Mouse (Mus musculus) intestine, embryonic 14.5 days (tissue): ENCODE results near the gene Plekha6. TPM values are rescaled to one million over a fixed set of nuclear protein-coding genes. Genes with fewer than 3 reads are reported as not detected.
"Not testable (repeated sequence)": the region's sequence is repeated elsewhere in the genome, so short reads cannot be mapped to it uniquely, and the experiment has no call there.

Experiments
- ATAC-seq: fragments of 200-750 bp; cut with Nextera tagmentation; replicated peaks from 2 replicates; pipeline ENCODE4 v1.8.0; 2017; ENCODE audit warnings: low read depth, moderate number of reproducible peaks, moderate TSS enrichment, moderate library complexity; ENCODE audit not compliant: low FRiP score, low TSS enrichment
- DNase-seq: peaks from one replicate; pipeline ENCODE4 v3.0.0-alpha.2; 2018; ENCODE audit warnings: low spot score
- H3K27ac ChIP-seq: fragments of 300-500 bp; sonication (generic); 2 replicates; pipeline ENCODE4 v1.5.1; 2014; ENCODE audit warnings: low read depth, mild to moderate bottlenecking, control low read depth
- H3K27me3 ChIP-seq: fragments of 300-500 bp; sonication (generic); replicated peaks from 2 replicates; pipeline ENCODE4 v1.6.1; 2014; ENCODE audit warnings: low read length, control low read depth; ENCODE audit not compliant: control insufficient read depth, insufficient read depth
- H3K36me3 ChIP-seq: fragments of 300-500 bp; sonication (generic); 2 replicates; pipeline ENCODE4 v1.6.1; 2014; ENCODE audit warnings: low read length, control low read depth; ENCODE audit not compliant: control insufficient read depth, insufficient read depth
- H3K4me1 ChIP-seq: fragments of 300-500 bp; sonication (generic); replicated peaks from 2 replicates; pipeline ENCODE4 v1.6.1; 2014; ENCODE audit warnings: low read length, control low read depth, mixed read lengths; ENCODE audit not compliant: control insufficient read depth, insufficient read depth
- H3K4me2 ChIP-seq: fragments of 300-500 bp; sonication (generic); 2 replicates; pipeline ENCODE4 v1.6.1; 2014; ENCODE audit warnings: low read length
- H3K4me3 ChIP-seq: fragments of 300-500 bp; sonication (generic); 2 replicates; pipeline ENCODE4 v1.5.1; 2014; ENCODE audit warnings: low read depth, low read length, control low read depth, mixed read lengths
- H3K9ac ChIP-seq: fragments of 300-500 bp; sonication (generic); 2 replicates; pipeline ENCODE4 v1.6.1; 2014; ENCODE audit warnings: mild to moderate bottlenecking, low read length
- H3K9me3 ChIP-seq: fragments of 300-500 bp; sonication (generic); 2 replicates; pipeline ENCODE4 v1.6.1; 2016; ENCODE audit warnings: low read length, control low read depth; ENCODE audit not compliant: control insufficient read depth
- WGBS: fragments of 180-500 bp; shearing (Covaris S2); extraction: QIAGEN DNeasy Blood & Tissue Kit; methylation state at CpG from one replicate; pipeline ENCODE4 v1.1.7; 2014; 5-methylcytosine and 5-hydroxymethylcytosine counted together
- polyA plus RNA-seq: library from polyadenylated mRNA; unstranded; fragments of >200 nt; fragmentation: Nextera tagmentation; extraction: Ambion mirVana; gene quantifications from 2 replicates; pipeline ENCODE4 v1.2.1, GENCODE M21; 2014

Plekha6 gene
- polyA plus RNA-seq, 1 experiment from 2014 or later: 15.9 TPM

GRCm38 (mm10) chr1:133329638-133329964 is 165.6 kb downstream of the Plekha6 start:
- ATAC-seq (no peak), DNase-seq (no peak)
- H3K27ac ChIP-seq: no peak overlapping the region
- H3K9ac ChIP-seq: 0 out of 2 replicates have a peak overlapping the region, but pooled peaks have one; percentile 17
- peak overlapping the region; percentile 22 for H3K4me3 ChIP-seq
- peaks cover 10% of the 10 kb centered on the region; the same call in 1 of the 2 replicates for H3K4me1 ChIP-seq
- H3K4me2 ChIP-seq: peak overlapping the region; percentile 58
- no peaks in the 10 kb centered on the region for H3K36me3 ChIP-seq
- no peaks in the 10 kb centered on the region for H3K9me3 ChIP-seq
- peaks cover 8% of the 10 kb centered on the region; the same call in 1 of the 2 replicates for H3K27me3 ChIP-seq
- WGBS: 24% methylated on average over 7 of the region's 7 CpGs

DNA sequence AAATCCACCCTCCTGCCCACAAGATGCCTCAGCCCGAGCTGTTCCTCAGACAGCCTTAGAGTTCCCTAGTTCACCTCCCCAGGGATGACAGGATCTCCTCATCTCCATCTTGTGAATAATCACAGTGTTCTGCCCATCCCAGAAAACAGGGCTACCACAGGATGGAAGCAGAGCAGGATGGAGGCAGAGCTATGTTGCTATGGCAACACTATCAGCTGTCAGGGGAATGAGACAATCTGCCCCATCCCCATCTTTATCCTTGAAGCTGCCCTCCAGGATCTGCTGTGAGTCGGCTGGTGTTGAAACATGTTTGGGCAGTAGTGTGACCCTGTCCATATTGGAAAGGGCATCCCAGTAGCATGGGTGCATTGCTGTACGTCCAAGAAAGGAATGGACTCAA is 167.1 kb downstream of the Plekha6 start:
- peaks cover 8% of the 10 kb centered on the region; the same call in 1 of the 2 replicates for H3K27me3 ChIP-seq
- ATAC-seq (no peak), DNase-seq (no peak)
- no peaks in the 10 kb centered on the region for H3K36me3 ChIP-seq
- no peak overlapping the region for H3K9ac ChIP-seq
- no peak overlapping the region for H3K27ac ChIP-seq
- 69% methylated on average over 3 of the region's 3 CpGs for WGBS
- H3K9me3 ChIP-seq: no peaks in the 10 kb centered on the region
- H3K4me2 ChIP-seq: no peak overlapping the region
- peaks cover 10% of the 10 kb centered on the region; the same call in 1 of the 2 replicates for H3K4me1 ChIP-seq
- no peak overlapping the region for H3K4me3 ChIP-seq

- ATAC-seq (no peak), DNase-seq (no peak)
- H3K4me3 ChIP-seq: no peak overlapping the region
- peaks cover 10% of the 10 kb centered on the region; the same call in 1 of the 2 replicates for H3K4me1 ChIP-seq
- H3K36me3 ChIP-seq: no peaks in the 10 kb centered on the region
- H3K4me2 ChIP-seq: no peak overlapping the region
- peaks cover 7% of the 10 kb centered on the region; the same call in 1 of the 2 replicates for H3K27me3 ChIP-seq
- WGBS: 91% methylated on average over 11 of the region's 11 CpGs
- no peaks in the 10 kb centered on the region for H3K9me3 ChIP-seq
- no peak overlapping the region for H3K27ac ChIP-seq
- no peak overlapping the region for H3K9ac ChIP-seq
Observed at GRCm38 (mm10) chr1:133332656-133333430, 168.8 kb downstream of the Plekha6 start.

GRCm38 (mm10) chr1:133333937-133334336 is 169.9 kb downstream of the Plekha6 start:
- WGBS: 83% methylated on average over 6 of the region's 6 CpGs
- H3K4me3 ChIP-seq: no peak overlapping the region

GRCm38 (mm10) chr1:133340403-133340802 is 176.4 kb downstream of the Plekha6 start:
- H3K4me1 ChIP-seq, H3K4me3 ChIP-seq, H3K27me3 ChIP-seq, H3K27ac ChIP-seq, H3K36me3 ChIP-seq, H3K9ac ChIP-seq, ATAC-seq, H3K4me2 ChIP-seq, DNase-seq, H3K9me3 ChIP-seq: not testable (repeated sequence)
- 68% methylated on average over 1 of the region's 1 CpGs for WGBS

More at GRCm38 (mm10) chr1:133333937-133334336, 169.9 kb downstream of the Plekha6 start:
- Histone ChIP-seq H3K9me3 (no peaks in the 10 kb centered on the region), H3K4me1 (peaks cover 7% of the 10 kb centered on the region; the same call in 1 of the 2 replicates), H3K27ac (no peak overlapping the region), H3K36me3 (no peaks in the 10 kb centered on the region), H3K4me2 (no peak overlapping the region), H3K27me3 (peaks cover 5% of the 10 kb centered on the region; the same call in 1 of the 2 replicates), H3K9ac (no peak overlapping the region)
- DNase-seq (no peak), ATAC-seq (no peak)

- no peak for ATAC-seq
- no peak overlapping the region for H3K4me2 ChIP-seq
- WGBS: 86% methylated on average over 2 of the region's 2 CpGs
- H3K4me3 ChIP-seq: no peak overlapping the region
- H3K4me1 ChIP-seq: no peaks in the 10 kb centered on the region
- no peaks in the 10 kb centered on the region for H3K36me3 ChIP-seq
- no peaks in the 10 kb centered on the region for H3K9me3 ChIP-seq
- no peak overlapping the region for H3K27ac ChIP-seq
- DNase-seq: no peak
- no peak overlapping the region for H3K9ac ChIP-seq
- no peaks in the 10 kb centered on the region for H3K27me3 ChIP-seq
Observed at GRCm38 (mm10) chr1:133344357-133344756, 180.3 kb downstream of the Plekha6 start.

DNA sequence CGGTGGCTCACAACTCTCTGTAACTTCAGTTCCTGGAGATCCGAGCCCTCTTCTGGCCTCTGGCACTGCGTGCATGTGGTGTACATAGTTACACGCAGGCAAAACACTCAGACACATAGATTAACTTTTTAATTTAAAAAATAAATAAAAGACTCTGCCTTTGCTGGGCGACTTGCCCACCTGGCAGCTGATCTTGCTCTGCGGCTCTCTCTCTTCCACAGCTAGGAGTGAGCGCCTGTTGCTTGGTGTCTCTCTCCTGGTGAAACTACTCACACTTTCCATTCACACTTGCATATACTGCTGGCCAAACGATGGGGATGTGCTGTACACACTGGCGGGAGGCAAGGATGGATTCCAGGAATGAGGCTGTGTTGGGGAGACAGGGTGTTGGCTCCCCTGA is 182.5 kb downstream of the Plekha6 start:
- Histone ChIP-seq H3K4me2 (no peak overlapping the region), H3K4me1 (no peaks in the 10 kb centered on the region), H3K9me3 (no peaks in the 10 kb centered on the region), H3K27ac (no peak overlapping the region), H3K4me3 (no peak overlapping the region), H3K36me3 (no peaks in the 10 kb centered on the region), H3K9ac (no peak overlapping the region), H3K27me3 (no peaks in the 10 kb centered on the region)
- ATAC-seq (no peak), DNase-seq (no peak)
- 80% methylated on average over 9 of the region's 9 CpGs for WGBS

DNA sequence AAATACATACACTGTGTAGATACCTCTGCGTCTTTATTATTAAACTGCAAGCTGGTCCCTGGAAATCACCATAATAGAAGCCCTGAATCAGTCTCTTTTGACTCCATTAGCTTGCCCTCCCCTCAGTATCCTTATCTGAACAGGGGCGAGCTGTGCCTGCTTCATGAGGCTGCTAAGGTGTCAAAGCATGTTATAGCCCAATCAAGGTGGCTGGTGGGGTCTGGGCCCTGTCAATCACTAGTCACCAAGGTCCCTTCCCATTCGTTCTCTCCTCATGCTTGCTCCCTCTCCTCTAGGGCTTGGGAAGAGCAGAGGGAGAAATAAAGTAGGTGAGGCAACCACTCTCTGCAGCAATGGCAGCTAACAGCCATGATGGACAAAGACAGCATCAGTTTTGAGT is 183.2 kb downstream of the Plekha6 start:
- H3K36me3 ChIP-seq: no peaks in the 10 kb centered on the region
- no peak overlapping the region for H3K27ac ChIP-seq
- WGBS: 65% methylated on average over 3 of the region's 3 CpGs
- H3K4me2 ChIP-seq: no peak overlapping the region
- no peaks in the 10 kb centered on the region for H3K27me3 ChIP-seq
- H3K4me3 ChIP-seq: no peak overlapping the region
- no peak overlapping the region for H3K9ac ChIP-seq
- ATAC-seq: no peak
- H3K4me1 ChIP-seq: no peaks in the 10 kb centered on the region
- no peaks in the 10 kb centered on the region for H3K9me3 ChIP-seq
- DNase-seq: no peak
